Mouse (Mus musculus) kidney, embryonic 14.5 days (tissue): ENCODE data around the gene Tas2r122. TPM values are rescaled to one million over a fixed set of nuclear protein-coding genes. Genes with fewer than 3 reads are reported as not detected.
"Not testable (repeated sequence)": the region's sequence is repeated elsewhere in the genome, so short reads cannot be mapped to it uniquely, and the experiment has no call there.

Experiments used
- ATAC-seq: fragments of 200-750 bp; cut with Nextera tagmentation; 2 replicates; pipeline ENCODE4 v1.8.0; 2017; ENCODE audit warnings: moderate number of reproducible peaks, mild to moderate bottlenecking, moderate TSS enrichment, moderate library complexity; ENCODE audit not compliant: low FRiP score, low TSS enrichment
- H3K27ac ChIP-seq: fragments of 300-500 bp; sonication (generic); 2 replicates; pipeline ENCODE4 v1.5.1; 2014; ENCODE audit warnings: low read depth, mild to moderate bottlenecking, low read length, moderate library complexity, mixed read lengths
- H3K27me3 ChIP-seq: fragments of 300-500 bp; sonication (generic); 2 replicates; pipeline ENCODE4 v1.6.1; 2014; ENCODE audit warnings: mild to moderate bottlenecking, low read length; ENCODE audit not compliant: control insufficient read depth, insufficient read depth
- H3K36me3 ChIP-seq: fragments of 300-500 bp; sonication (generic); 2 replicates; pipeline ENCODE4 v1.6.1; 2014; ENCODE audit warnings: low read length, mixed read lengths; ENCODE audit not compliant: control insufficient read depth, insufficient read depth
- H3K4me1 ChIP-seq: fragments of 300-500 bp; sonication (generic); 2 replicates; pipeline ENCODE4 v1.6.1; 2014; ENCODE audit warnings: low read length, mixed read lengths; ENCODE audit not compliant: control insufficient read depth, insufficient read depth
- H3K4me2 ChIP-seq: fragments of 300-500 bp; sonication (generic); replicated peaks from 2 replicates; pipeline ENCODE4 v1.6.1; 2014; ENCODE audit warnings: low read depth, mild to moderate bottlenecking, low read length
- H3K4me3 ChIP-seq: fragments of 300-500 bp; sonication (generic); 2 replicates; pipeline ENCODE4 v1.5.1; 2014; ENCODE audit warnings: mild to moderate bottlenecking, low read length
- H3K9ac ChIP-seq: fragments of 300-500 bp; sonication (generic); 2 replicates; pipeline ENCODE4 v1.6.1; 2014; ENCODE audit warnings: low read depth, mild to moderate bottlenecking, low read length, moderate library complexity
- H3K9me3 ChIP-seq: fragments of 300-500 bp; sonication (generic); 2 replicates; pipeline ENCODE4 v1.6.1; 2016; ENCODE audit warnings: low read length; ENCODE audit not compliant: control insufficient read depth
- WGBS: fragments of 180-500 bp; shearing (Covaris S2); extraction: QIAGEN DNeasy Blood & Tissue Kit; methylation state at CpG from one replicate; pipeline ENCODE4 v1.1.7; 2014; 5-methylcytosine and 5-hydroxymethylcytosine counted together
- polyA plus RNA-seq: library from polyadenylated mRNA; unstranded; fragments of >200 nt; fragmentation: Nextera tagmentation; extraction: Ambion mirVana; gene quantifications from 2 replicates; pipeline ENCODE4 v1.2.1, GENCODE M21; 2014

Tas2r122 gene
- not detected in 2 replicates for polyA plus RNA-seq

DNA sequence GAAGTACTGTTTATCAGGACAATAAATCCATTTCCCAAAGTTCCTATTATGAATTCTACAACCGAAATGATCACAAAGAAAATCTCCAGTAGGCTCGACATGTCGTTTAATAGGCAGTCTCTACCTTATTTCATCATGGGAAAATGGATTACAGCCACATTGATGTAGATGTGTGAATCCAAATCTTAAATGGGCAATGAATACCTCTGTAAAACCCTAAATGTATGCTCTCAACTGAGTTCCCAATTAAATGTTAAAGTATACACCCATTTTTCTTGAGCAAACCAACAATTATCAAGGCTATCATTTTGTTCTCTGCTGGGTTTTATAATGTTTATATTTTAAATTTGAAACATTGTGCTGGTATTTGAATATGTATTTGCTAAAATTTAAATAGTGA lies at the start of gene Tas2r122:
Tas2r122 (minus strand) TSS at position 101 of the 400 bp plus-strand sequence.
- WGBS: 93% methylated on average over 3 of the region's 3 CpGs
- ATAC-seq: no peak
- Histone ChIP-seq H3K36me3 (no peaks in the 10 kb centered on the region), H3K4me1 (no peaks in the 10 kb centered on the region), H3K9ac (no peak within 1 kb of the TSS), H3K27me3 (no peaks in the 10 kb centered on the region), H3K9me3 (0 out of 2 replicates have a peak, but pooled peaks cover 3% of the 10 kb centered on the region), H3K4me3 (no peak within 1 kb of the TSS), H3K27ac (no peak within 1 kb of the TSS), H3K4me2 (no peak within 1 kb of the TSS)

DNA sequence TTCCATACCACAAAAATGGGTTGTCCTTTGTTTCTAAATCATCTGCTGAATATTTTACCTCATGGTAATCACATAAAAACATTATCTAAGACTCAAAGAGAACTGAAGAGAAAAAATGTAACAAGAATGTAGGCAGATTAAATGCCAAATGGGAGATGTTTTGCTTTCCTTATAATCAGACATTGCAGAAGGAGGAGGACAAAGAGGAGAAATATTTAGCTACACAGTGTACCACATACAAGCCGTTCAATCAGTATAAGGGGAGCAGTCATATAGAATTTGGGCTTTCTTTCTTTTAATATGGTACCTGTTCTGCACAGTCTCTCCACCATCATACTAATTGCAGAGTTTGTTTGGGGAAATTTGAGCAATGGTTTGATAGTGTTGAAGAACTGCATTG lies 42.7 kb upstream of the Tas2r122 start, which contains the start of gene Tas2r124:
Tas2r124 (plus strand) TSS at position 301 of the 400 bp plus-strand sequence.
- Histone ChIP-seq H3K27me3 (no peaks in the 10 kb centered on the region), H3K27ac (no peak within 1 kb of the TSS), H3K9me3 (no peaks in the 10 kb centered on the region), H3K4me1 (no peaks in the 10 kb centered on the region), H3K9ac (no peak within 1 kb of the TSS), H3K36me3 (no peaks in the 10 kb centered on the region), H3K4me2 (no peak within 1 kb of the TSS), H3K4me3 (no peak within 1 kb of the TSS)
- 87% methylated on average over 1 of the region's 1 CpGs for WGBS
- ATAC-seq: no peak

DNA sequence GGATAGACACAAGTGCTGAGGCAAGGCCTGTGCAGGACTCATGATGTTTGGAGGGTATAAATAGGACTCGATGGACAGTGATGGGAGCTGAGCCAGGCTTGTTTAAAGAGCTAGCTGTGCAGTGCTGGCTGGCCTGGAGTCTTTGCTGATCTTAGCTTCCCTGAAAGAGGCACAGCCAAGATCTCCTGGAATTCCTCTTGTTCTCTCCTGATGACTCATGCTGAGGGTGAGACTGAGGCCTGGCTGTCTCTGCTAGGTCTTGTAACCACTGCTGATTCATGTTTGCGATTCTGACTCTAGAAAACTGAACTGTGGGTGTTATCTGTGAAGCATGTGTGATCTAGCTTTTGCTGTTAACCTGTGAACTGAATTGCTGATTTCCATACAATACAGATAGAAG lies 38.5 kb upstream of the Tas2r122 start:
- Histone ChIP-seq H3K27ac (no peak overlapping the region), H3K4me3 (no peak overlapping the region), H3K4me2 (no peak overlapping the region), H3K36me3 (no peaks in the 10 kb centered on the region), H3K9ac (no peak overlapping the region), H3K27me3 (no peaks in the 10 kb centered on the region), H3K9me3 (no peaks in the 10 kb centered on the region), H3K4me1 (no peaks in the 10 kb centered on the region)
- 88% methylated on average over 2 of the region's 2 CpGs for WGBS
- no peak for ATAC-seq

DNA sequence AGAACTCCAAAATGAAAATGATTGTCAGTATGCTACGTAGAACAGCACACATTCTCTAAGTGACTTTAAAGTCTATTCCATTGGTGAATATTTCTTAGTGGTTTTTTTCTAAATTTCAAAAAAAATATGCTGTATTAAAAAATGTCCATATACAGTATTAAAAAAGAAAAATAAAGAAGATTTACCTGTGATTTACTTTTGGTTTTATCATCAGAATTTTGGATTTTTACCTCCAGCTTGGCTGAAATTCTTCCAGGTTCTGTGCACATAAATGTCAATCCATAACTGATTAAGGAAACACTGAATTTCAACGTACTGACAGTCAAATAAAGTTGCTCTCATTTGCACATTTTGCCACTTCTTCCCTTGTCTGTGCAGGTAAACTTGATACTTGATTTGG lies 26.2 kb upstream of the Tas2r122 start, which contains the start of gene Tas2r115:
Tas2r115 (minus strand) TSS at position 101 of the 400 bp plus-strand sequence.
- no peak within 1 kb of the TSS for H3K4me2 ChIP-seq
- WGBS: 72% methylated on average over 2 of the region's 2 CpGs
- no peak within 1 kb of the TSS for H3K27ac ChIP-seq
- H3K4me3 ChIP-seq: no peak within 1 kb of the TSS
- H3K36me3 ChIP-seq: no peaks in the 10 kb centered on the region
- no peak for ATAC-seq
- H3K4me1 ChIP-seq: no peaks in the 10 kb centered on the region
- H3K27me3 ChIP-seq: no peaks in the 10 kb centered on the region
- H3K9me3 ChIP-seq: no peaks in the 10 kb centered on the region
- no peak within 1 kb of the TSS for H3K9ac ChIP-seq

DNA sequence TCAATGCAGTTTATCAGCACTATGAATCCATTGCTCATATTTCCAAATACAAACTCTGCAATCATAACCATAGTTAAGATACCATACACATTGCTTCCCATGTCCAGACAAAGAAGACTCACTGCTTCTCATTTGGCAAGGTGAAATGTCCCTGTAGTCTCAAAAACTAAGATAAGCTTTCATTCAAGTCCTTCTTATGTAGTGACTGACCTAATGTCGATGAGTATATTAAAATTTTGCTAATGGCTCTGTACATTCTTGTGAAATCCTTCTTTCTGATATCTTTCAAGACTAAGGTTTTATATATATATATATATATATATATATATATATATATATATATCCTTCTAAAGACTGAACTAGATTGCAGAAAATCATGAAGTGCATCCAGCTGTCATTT lies 10.8 kb downstream of the Tas2r122 start, which contains the start of gene Tas2r121:
Tas2r121 (minus strand) TSS at position 101 of the 400 bp plus-strand sequence.
- ATAC-seq: no peak
- no peak within 1 kb of the TSS for H3K9ac ChIP-seq
- H3K4me3 ChIP-seq: no peak within 1 kb of the TSS
- no peaks in the 10 kb centered on the region for H3K9me3 ChIP-seq
- 81% methylated on average over 1 of the region's 1 CpGs for WGBS
- no peak within 1 kb of the TSS for H3K27ac ChIP-seq
- H3K27me3 ChIP-seq: no peaks in the 10 kb centered on the region
- H3K36me3 ChIP-seq: no peaks in the 10 kb centered on the region
- no peak within 1 kb of the TSS for H3K4me2 ChIP-seq
- no peaks in the 10 kb centered on the region for H3K4me1 ChIP-seq

DNA sequence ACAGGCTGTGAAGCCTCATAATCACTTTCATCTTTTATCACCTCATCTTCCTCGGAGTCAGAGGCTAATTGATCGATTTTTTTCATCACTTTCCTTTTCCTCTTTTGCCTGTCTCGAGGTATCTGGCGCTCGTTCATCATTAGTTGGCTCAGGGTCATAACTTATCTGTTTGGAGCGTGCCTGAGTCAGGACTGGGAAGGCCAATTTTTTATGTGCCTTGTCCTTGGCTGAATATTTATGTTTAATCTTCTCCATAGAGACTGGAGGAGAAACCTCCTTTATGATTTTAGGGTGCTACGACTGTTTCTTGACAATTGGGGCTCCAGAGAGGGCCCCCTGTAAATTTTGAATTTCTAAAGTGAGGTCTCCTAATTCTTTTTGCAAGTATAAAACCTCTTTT lies 20.1 kb downstream of the Tas2r122 start:
- not testable (repeated sequence) for H3K9ac ChIP-seq, ATAC-seq, H3K27me3 ChIP-seq, H3K4me1 ChIP-seq, H3K4me3 ChIP-seq, H3K36me3 ChIP-seq, H3K27ac ChIP-seq, H3K9me3 ChIP-seq, H3K4me2 ChIP-seq
- 78% methylated on average over 7 of the region's 7 CpGs for WGBS

Other genes with a start within 250 kb of the Tas2r122 start
- not detected in 2 replicates for gene Prh1, start 142.1 kb downstream of the Tas2r122 start, polyA plus RNA-seq
- gene Prp2, start 116.0 kb downstream of the Tas2r122 start, polyA plus RNA-seq: not detected in 2 replicates
- not detected in 2 replicates for gene A630073D07Rik, start 60.4 kb downstream of the Tas2r122 start, polyA plus RNA-seq
- not detected in 2 replicates for gene Tas2r120, start 55.0 kb downstream of the Tas2r122 start, polyA plus RNA-seq
- not detected in 2 replicates for gene Tas2r121, start 10.9 kb downstream of the Tas2r122 start, polyA plus RNA-seq
- not detected in 2 replicates for gene Tas2r115, start 26.1 kb upstream of the Tas2r122 start, polyA plus RNA-seq
- gene Tas2r124, start 42.8 kb upstream of the Tas2r122 start, polyA plus RNA-seq: not detected in 2 replicates
- not detected in 2 replicates for gene Tas2r102, start 50.2 kb upstream of the Tas2r122 start, polyA plus RNA-seq
- not detected in 2 replicates for gene Tas2r136, start 66.2 kb upstream of the Tas2r122 start, polyA plus RNA-seq
- not detected in 2 replicates for gene Tas2r117, start 90.9 kb upstream of the Tas2r122 start, polyA plus RNA-seq
- not detected in 2 replicates for gene Tas2r123, start 135.2 kb upstream of the Tas2r122 start, polyA plus RNA-seq
- gene Tas2r116, start 143.5 kb upstream of the Tas2r122 start, polyA plus RNA-seq: not detected in 2 replicates
- gene Tas2r110, start 156.1 kb upstream of the Tas2r122 start, polyA plus RNA-seq: not detected in 2 replicates
- gene Tas2r113, start 181.1 kb upstream of the Tas2r122 start, polyA plus RNA-seq: not detected in 2 replicates
- not detected in 2 replicates for gene Tas2r125, start 197.7 kb upstream of the Tas2r122 start, polyA plus RNA-seq
- not detected in 2 replicates for gene Tas2r129, start 239.2 kb upstream of the Tas2r122 start, polyA plus RNA-seq
- not detected in 2 replicates for gene Tas2r131, start 246.0 kb upstream of the Tas2r122 start, polyA plus RNA-seq